Mouse (Mus musculus): ENCODE measurements around the gene Mgat4a.

Mgat4a gene

DNA sequence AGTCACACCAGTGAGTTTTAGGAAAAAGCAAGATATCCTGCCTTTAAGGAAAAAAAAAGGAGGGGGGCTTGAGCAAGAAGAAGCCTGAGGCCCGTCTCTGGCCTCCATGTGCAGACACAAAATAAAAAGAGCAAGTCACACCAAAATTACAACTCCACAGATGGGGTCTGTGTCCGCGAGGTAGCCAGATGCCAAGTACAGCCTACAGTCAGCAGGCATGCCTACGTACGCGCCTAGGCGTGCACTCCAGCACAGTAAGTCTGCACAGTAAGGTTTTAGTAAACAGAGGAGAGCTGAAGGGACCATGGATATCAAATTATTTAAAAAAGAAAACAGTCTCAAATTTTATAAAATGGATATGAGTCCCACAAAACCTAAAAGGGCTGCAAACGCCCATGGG, 89.5 kb downstream of the Mgat4a start:
- DNase-seq: no peak

DNA sequence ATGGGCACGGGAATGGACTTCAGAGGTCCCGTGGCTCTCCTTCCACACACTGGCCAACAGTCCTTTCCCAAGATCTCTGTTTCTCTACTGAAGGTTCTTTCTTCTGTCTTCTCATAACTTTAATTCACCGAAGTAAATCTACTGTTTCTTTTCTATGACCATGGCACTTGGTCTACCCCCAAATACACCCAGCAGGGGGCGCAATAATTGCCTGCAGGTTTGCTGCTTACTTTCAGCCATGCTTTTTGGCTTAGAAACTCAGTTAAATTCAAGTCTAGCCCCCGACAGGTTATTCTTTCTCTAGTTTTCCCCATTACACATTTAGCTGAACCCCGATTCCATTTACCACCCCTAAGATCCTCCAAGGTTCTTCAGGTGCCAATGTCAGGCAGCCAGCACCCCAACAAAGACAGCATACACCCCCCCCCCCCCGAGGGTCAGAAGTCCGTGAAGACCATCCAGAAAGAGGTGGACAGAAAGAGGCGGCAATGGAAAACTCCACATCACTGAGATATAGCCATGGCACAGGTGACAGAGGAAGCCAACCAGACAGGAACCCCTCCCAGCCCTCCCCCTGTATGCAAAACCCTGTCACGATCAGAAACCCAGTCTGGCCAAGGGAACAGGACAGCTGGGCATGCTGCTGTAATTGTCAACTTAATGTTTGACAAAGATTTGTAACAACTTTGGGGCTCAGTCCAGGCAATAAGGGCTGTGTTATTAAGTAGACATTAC, 92.3 kb downstream of the Mgat4a start:
- peak; percentile 54 for DNase-seq

DNA sequence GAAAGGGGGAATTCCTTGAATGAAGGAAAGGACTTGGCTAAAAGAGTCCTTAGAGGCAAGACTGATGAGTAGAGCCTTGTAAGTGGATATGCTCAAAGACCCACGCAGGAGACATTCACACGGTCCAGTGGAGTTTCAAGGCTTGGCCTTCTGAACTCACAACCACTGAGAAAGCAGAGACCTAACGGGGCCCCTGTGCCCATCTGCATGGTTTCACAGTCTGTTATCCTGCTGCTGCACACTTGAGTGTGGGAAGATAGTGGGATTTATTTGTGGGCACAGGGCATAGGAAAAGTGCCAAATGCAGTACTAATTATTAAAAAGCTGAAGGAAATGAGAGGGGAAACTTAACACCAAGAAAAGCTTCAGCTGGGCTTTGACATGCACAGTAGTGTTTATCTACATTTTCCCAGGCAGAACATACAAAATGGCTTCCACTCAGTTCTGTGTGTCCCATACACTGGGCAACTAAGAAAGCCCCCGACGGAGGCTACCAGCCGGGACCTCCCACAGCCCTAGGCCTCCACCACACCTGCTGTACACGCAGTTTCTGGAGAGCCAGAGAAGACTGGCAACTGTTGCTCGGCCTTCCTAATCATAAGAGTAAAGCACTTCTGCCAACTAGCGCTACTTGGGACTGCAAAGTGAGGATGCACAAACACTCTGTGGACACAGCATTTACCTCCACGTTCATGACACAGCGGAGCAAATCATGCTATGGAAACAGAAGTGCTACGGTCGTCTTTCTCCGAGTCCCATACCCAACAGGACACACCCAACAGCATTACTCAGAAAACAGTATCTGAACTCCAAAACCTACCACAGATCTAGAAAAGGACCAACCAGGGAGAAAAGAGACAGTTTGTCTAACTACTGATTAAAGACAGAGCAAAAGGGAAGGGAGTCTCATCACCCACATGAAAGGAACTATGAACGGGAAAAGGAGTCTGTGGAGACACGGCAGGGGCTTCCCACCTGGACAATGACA, 97.7 kb downstream of the Mgat4a start:
- no peak for DNase-seq

DNA sequence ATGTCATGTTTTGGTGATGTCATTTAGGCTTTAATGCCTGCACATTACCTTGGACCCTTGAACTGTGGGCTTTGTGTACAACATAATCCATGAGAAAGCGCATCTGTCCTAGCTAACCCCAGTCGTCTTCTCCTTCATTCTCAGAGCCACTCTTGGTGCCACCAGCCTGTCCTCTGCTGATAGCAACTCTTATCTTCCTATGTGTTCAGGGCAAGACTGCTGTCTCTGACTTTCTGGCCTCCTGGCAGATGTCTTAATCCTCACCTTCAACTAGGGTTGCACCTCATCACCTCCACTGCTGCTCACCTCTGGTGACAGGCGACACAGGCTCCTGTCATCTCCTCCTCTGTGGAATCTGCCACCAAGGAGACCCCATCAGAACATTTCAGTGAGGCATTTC, 104.4 kb downstream of the Mgat4a start:
- no peak for DNase-seq

DNA sequence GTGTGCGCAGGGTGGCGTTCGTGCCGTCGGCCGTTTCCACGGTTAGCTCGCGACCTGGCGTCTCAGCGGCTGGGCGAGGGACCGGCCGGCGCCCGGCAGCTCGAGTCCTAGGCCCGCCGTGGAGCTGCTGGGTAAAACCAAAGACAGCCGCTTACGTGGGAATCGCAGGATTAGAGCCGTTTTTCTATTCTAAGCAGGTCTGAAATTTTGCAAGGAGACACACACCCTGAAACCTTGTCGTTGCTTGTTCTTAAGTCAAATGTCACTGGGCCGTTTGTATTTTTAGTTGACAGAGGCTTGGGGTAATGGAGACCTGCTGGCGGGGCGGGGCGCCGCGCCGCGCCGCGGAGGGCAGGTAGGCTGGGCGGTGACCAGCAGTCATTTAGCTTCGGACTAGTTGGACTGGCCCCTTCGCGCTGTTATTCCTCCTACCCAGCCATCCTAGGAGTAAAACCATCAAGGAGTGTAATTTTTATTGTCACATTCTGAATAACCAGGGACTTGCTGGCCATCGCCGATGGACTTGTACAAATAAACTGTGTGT, 110.4 kb downstream of the Mgat4a start:
- DNase-seq: no peak

DNA sequence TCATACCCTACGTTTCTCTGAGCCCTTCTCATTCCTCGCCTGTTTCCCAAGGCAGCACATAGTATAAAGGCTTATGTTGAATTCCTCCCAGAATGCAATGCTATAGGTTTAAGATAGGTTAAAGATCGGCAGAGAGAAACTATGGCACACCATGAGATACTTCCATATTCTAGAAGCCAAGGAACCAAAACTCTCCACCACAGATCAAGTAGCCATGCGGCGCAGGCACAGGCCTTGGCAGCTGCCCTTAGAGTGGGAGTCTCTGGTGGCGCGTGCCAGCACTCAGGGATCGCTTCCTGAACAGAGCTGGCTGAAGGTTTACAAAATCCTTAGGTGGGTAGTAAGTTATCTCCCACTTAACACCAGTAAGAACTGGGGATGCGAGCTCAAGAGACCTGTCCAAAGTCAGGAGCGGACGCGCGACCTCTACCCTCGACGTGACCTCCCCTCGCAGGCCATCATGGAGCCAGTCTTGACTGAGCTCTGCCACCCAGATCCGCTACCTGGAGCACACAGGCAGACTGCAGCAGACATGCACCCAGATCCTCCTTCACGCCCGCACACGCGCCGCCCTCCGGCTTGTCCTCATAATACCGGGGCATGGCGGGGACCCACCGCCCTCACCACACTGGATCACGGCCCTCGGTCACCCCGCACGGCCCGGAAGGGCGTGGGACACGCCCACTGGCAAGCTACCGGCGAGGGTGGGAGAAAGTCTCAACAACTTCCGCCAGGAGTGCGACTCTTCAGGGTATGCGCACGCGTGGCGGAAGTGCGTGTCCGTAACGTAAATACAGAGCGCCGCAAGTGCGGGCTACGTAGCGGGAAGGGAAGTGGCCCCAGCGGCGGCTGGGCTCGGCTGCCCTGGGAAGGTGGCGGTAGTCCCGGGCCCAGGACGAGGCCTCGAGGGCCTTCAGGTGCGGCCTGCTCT, 111.2 kb downstream of the Mgat4a start, which contains the start of the genes Coa5 and Unc50:
Gene Coa5 (minus strand): TSS at position 738 of the 931 bp plus-strand sequence.
Gene Unc50 (plus strand): TSS at position 774 of the 931 bp plus-strand sequence.
- peak; percentile 93 for DNase-seq

DNA sequence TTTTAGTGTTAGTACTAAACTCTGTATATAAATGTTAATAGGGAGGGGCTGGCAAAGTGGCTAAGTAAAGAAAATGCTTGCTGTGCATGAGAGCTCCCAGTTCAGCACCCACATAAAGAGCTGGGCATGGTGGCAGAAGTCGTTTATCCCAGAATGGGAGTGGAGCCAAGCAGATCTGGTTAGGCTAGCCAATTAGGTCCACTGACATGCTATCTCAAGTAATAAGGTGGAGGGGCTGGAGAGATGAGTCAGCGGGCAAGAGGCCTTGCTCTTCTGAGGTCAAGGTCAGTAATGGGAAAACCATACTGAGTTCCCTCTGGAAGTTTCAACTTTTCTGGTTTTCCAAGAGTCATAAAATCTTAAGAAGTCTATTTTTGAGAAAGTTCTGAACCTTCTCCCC, 111.9 kb downstream of the Mgat4a start:
- DNase-seq: peak; percentile 42

DNA sequence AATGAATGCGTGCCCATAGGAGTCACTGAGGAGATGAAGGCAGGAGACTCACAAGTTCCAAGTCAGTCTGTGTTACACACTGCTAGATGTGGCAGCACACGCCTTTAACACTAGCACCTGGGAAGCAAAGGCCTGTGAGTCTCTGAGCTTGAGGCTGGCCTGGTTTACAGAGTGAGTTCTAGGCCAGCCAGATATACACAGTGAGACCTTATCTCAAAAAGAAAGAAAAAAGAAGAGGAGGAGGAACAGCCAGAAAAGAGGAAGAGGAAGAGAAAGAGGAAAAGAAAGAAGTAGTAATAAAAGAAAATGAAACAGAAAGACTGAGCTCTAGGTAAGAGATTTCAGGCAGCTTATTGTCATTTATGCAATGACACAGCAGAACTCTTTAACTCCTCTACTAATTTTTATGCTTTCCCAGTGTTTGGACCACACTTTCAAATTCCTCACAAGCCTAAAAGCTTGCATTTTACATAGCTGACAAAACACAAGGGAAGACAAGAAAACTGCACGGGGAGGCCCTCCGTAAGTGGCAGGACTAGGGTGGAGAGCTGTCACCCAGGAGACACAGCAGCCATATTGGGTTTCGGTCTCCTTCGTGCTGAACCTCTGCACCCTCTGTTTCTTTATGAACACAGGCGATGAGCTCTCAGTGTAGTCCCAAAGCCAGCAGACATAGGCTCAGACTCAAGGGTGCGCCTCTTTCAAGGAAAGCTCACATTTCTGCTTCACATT, 113.5 kb downstream of the Mgat4a start:
- DNase-seq: no peak

DNA sequence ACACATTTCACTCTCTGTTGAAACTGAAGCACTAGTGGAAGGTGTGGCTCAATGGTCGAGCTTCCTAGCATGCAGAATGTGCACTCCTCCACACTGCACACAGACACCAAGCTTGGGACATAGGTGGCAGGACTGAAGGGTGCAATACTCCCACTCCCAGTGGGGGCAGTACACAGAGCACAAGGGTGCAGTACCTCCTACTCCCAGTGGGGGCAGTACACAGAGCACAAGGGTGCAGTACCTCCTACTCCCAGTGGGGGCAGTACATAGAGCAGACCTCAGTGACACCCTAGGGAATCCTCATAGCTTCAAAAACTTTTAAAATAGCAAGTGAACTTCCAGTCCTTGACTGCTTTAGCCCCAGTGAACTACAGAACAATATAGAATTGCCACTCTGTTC, 121.4 kb downstream of the Mgat4a start:
- peak; percentile 51 for DNase-seq

DNA sequence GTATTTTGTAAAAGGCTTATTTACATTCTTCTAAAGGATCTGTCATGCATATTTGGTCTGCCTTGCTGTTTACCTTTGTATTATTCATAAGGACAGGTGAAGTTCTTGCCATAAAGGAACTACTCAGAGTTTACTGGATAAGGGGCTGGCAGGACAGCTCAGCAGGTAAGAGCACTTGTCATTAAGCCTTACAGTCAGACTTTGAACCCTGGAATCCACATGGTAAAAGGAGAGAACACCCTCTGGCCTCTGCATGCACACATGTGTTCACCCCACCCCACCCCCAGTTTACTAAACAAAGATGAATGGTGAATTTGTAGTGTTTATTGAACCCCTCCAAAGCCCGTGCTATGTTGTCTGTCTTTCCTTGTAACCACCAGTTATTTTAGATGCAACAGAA, 125.4 kb downstream of the Mgat4a start:
- DNase-seq: no peak

DNA sequence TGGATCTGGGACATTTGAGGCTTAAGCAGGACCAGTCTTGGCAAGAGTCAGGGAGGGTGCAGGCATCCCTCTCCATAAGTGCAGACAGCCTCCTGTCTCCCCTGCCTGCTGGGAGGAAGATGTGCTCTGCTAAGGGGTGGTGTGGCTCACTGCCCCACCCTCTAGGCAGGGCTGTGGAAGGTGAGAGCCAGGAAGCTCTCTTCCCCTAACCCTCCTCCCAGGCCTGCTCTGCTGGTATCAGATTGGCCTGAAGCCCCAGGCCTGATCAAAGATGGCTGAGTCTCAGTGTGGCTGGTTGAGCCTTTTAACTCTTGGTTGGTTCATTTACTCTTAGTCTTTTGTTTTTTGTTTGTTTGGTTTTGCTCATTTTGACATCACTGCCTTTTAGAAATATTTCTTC, 131.2 kb downstream of the Mgat4a start:
- no peak for DNase-seq

DNA sequence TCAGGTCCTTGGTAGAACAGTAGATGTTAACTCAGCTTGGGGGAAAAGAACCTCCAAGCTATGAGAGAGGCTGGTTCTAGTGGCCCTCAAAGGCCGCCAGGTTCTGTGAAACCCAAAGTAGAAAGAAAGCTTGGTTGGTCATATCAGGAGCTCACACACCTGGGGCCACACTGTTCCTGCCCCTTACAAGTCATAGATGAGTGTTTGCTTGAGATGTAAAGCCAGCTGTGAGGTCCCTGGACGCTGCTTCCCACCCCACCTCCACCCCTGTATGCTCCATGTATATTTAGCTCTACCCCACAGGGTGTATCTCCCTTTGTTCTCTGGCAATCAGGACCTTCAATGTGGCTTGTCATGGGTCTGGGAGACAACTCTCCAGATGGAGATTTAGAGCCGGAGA, 132.1 kb downstream of the Mgat4a start:
- DNase-seq: no peak

DNA sequence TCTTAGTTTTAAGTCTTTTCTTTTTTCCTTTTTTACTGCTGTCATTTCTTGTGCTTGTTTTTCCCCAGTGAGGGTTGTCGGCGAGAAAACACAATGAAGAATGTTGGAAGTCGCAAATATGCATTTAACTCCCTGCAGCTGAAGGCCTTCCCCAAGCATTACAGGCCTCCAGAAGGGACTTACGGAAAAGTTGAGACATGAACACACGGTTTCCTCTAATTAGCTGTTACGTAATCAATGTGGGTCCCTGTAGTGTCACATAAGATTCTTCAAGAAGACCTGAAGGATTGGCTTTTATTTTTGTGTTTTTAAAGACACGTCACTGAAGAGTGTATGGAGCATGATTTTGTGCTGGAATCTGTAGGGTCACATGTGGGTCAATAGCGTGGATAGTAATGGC, 132.8 kb downstream of the Mgat4a start:
- DNase-seq: no peak

DNA sequence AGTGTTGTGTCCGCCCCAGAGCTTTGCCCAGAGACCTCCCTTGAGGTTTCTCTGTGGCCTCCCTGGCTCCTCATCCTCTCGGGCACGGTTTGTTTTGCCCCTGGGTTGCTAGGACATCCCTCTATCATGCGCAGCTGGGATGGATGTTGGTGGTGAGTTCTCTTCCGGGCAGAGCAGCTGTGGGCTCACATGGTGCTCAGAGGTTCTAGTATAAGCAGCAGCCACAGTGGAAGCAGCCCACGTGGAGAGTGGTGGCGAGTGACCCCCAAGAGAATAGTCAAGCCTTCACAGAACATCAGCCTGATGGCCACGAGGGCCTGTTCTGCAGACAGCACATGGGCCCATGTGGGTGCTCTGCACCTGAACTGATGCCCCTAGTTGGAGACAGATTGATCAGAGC, 133.6 kb downstream of the Mgat4a start:
- no peak for DNase-seq

DNA sequence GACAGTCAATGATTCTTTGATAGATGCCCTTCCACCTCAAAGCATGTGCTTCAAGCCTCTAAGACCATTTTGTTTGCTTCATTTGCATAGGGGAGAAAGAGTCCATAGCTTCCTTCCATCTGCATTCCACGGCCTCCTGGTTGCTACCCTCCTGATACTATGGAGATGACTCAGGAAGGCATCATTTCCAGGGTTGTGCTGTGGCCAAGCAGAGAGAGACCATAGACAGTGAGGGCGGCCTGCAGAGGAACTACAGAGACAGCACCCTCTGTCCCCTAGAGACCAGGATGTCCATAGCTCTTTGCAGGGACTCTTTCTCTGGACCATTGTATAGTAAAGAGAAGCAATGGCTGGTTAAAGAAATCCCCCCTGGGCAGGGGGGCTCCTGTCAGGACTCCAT, 135.7 kb downstream of the Mgat4a start:
- no peak for DNase-seq

DNA sequence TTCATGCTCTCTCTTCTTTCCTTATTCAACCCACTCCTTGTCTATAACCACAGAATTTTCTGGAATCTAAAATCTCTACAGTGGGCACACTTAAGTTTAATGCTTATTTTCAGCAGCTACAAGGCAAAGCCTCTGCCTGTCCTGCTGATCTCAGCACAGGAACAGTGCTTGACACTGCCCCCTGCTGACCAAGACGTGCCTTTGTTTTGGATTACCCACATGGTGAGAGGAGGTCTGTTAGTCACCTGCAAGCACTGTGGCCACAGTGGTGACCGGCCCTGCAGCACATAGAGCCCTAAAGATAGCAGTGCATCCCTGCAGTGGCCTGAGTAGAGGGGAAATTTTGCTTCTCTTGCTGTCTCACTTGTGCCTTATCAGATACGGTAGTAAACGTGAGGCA, 139.1 kb downstream of the Mgat4a start:
- peak; percentile 84 for DNase-seq

DNA sequence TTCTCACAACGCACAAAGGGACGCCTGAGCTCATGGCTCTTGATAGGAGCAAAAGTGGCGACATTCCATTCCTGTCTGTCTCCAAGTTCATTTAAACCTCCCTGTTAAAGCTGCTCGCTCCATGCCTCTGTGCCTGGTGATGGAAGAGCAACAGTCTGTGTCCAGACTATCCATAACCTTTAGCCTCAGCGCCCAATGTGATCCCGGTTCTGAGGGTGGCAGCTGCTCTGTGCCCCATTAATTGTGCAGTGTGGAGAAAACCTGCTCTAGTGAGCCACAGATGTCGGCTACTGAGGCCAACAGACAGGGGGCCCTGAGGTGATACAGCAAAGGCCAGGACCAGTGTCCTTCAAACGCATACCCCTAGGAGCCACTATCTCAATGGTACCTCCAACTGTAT, 141.1 kb downstream of the Mgat4a start:
- DNase-seq: no peak

DNA sequence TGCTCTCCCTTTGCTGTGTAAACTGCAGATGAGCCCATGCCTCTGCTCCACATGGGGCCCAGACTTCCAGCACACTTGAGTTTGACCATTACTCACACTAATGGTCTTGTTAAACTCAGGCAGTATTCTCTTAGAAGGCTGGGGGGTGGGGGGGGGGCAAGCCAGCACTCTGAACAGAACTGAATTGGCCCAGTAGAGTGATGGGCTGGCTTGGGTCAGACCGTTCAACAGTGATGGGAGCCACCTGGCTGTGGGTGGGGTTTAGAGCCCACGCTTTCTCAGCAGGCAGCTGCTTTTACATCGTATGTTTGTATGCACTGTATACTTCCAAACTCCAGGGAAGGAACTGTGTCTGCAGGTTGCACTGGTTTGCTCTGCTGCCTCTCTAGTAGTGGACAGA, 141.9 kb downstream of the Mgat4a start:
- no peak for DNase-seq

DNA sequence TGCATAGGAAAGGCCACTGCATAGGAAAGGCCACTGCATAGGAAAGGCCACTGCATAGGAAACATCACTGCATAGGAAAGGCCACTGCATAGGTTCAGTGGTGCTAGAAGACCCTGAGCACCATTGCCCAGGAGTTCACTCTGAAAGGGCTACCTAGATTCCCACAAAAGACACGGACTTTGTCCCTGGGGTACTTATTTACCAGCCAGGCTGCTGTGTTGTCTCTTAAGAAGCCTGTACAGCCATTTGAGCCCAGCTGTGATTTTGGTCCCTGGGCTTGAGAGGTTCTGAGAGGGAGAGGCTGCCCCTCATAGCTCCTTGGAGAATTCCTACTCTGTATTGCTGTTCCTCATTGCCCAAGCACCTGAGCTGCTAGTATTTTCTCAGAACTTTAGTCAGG, 144.3 kb downstream of the Mgat4a start:
- DNase-seq: no peak

DNA sequence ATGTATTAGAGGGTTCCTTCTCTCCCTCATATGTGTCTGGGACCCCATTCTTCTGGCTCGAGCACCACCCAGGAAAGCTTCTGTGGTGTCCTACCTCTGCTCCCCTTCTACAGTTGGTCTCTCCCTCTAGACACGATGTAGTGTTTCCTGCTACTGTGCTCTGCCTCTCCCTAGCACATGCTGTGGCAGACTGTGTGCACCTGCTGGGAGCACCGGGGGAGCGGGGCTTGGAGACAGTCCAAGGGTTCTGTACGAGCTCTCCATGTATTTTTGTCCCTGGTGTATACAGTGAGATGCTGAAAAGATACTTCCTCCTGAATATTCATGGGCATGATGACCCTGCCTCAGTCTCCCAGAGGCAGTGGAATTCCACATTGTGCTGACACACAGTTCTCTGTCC, 147.6 kb downstream of the Mgat4a start:
- DNase-seq: no peak

Measured in cerebellum, adult 9-10 months (tissue).